Mouse (Mus musculus) heart, embryonic 14.5 days (tissue): ENCODE measurements around the gene Dbn1. TPM values are rescaled to one million over a fixed set of nuclear protein-coding genes. Genes with fewer than 3 reads are reported as not detected.

Experiments
- ATAC-seq: fragments of 200-750 bp; cut with Nextera tagmentation; 2 replicates; pipeline ENCODE4 v1.8.0; 2017; ENCODE audit warnings: low read depth, moderate TSS enrichment; ENCODE audit not compliant: insufficient number of reproducible peaks, insufficient read depth, low FRiP score
- H3K27ac ChIP-seq, 2 experiments: fragments of 200-500 bp in 1 of 2; fragments of 300-500 bp in 1 of 2; sonication (generic) in 1 of 2; replicated peaks in 1 of 2; 2 replicates each; pipeline ENCODE4 v1.5.1; 2012 to 2014; ENCODE audit warnings: low read depth in 2 of 2, low read length in 2 of 2, control low read depth in 1 of 2, mild to moderate bottlenecking in 1 of 2, mixed read lengths in 1 of 2; ENCODE audit not compliant: control insufficient read depth in 1 of 2, insufficient read depth in 1 of 2
- H3K27me3 ChIP-seq: fragments of 300-500 bp; sonication (generic); 2 replicates; pipeline ENCODE4 v1.6.1; 2014; ENCODE audit warnings: mild to moderate bottlenecking, low read length, control low read depth; ENCODE audit not compliant: control insufficient read depth, insufficient read depth
- H3K36me3 ChIP-seq: fragments of 300-500 bp; sonication (generic); 2 replicates; pipeline ENCODE4 v1.6.1; 2014; ENCODE audit warnings: mild to moderate bottlenecking, control low read depth, low read length, mixed read lengths; ENCODE audit not compliant: control insufficient read depth, insufficient read depth
- H3K4me1 ChIP-seq, 2 experiments: fragments of 200-500 bp in 1 of 2; fragments of 300-500 bp in 1 of 2; sonication (generic) in 1 of 2; 2 replicates each; pipeline ENCODE4 v1.6.1; 2012 to 2014; ENCODE audit warnings: low read length in 2 of 2, control low read depth in 1 of 2, mixed read lengths in 1 of 2; ENCODE audit not compliant: control insufficient read depth in 2 of 2, insufficient read depth in 2 of 2
- H3K4me2 ChIP-seq: fragments of 300-500 bp; sonication (generic); 2 replicates; pipeline ENCODE4 v1.6.1; 2014; ENCODE audit warnings: mild to moderate bottlenecking, low read length
- H3K4me3 ChIP-seq, 2 experiments: fragments of 200-500 bp in 1 of 2; fragments of 300-500 bp in 1 of 2; sonication (generic) in 1 of 2; 2 replicates each; pipeline ENCODE4 v1.5.1; 2012 to 2014; ENCODE audit warnings: low read length in 2 of 2, mild to moderate bottlenecking in 2 of 2, control low read depth in 1 of 2, low read depth in 1 of 2, moderate library complexity in 1 of 2; ENCODE audit not compliant: control insufficient read depth in 1 of 2, insufficient read depth in 1 of 2
- H3K9ac ChIP-seq: fragments of 300-500 bp; sonication (generic); 2 replicates; pipeline ENCODE4 v1.6.1; 2014; ENCODE audit warnings: mild to moderate bottlenecking, low read length
- H3K9me3 ChIP-seq: fragments of 300-500 bp; sonication (generic); 2 replicates; pipeline ENCODE4 v1.6.1; 2016; ENCODE audit warnings: low read length, control low read depth; ENCODE audit not compliant: control insufficient read depth
- WGBS: fragments of 180-500 bp; shearing (Covaris S2); extraction: QIAGEN DNeasy Blood & Tissue Kit; methylation state at CpG from one replicate; pipeline ENCODE4 v1.1.7; 2014; 5-methylcytosine and 5-hydroxymethylcytosine counted together
- polyA plus RNA-seq: library from polyadenylated mRNA; unstranded; fragments of >200 nt; fragmentation: Nextera tagmentation; extraction: Ambion mirVana; gene quantifications from 2 replicates; pipeline ENCODE4 v1.2.1, GENCODE M21; 2014

Gene Dbn1
- polyA plus RNA-seq, 1 experiment from 2014 or later, result 51.8 TPM

GRCm38 (mm10) chr13:55451785-55452549, 35.9 kb downstream of the Dbn1 start:
- ATAC-seq, result no peak
- peaks cover 74% of the 10 kb centered on the region for H3K36me3 ChIP-seq
- WGBS, result 93% methylated on average over 16 of the region's 16 CpGs

DNA sequence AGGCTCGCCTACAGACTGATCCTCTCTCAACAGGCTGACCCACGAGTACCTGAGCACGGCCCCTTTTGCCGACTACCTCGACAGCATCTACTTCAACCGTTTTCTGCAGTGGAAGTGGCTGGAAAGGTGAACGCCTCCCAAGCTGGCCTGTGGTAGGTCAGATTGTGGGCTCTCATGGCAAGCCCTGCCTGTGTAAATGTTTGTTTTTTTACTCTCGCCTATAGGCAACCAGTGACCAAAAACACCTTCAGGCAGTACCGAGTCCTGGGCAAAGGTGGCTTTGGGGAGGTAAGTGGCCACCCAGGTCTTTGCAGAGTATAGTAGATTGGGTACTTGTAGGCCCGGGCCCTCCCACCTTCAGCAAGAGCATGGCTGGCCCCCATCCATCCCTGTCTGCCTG, 36.6 kb downstream of the Dbn1 start:
- Histone ChIP-seq H3K4me2 (no peak overlapping the region), H3K4me1 (peaks cover 4 to 17% of the 10 kb centered on the region in 2 experiments), H3K27ac (no peak overlapping the region), H3K4me3 (no peak overlapping the region), H3K9me3 (no peaks in the 10 kb centered on the region), H3K36me3 (peaks cover 67% of the 10 kb centered on the region), H3K27me3 (no peaks in the 10 kb centered on the region), H3K9ac (no peak overlapping the region)
- no peak for ATAC-seq
- WGBS, result 91% methylated on average over 10 of the region's 10 CpGs

More at GRCm38 (mm10) chr13:55451785-55452549, 35.9 kb downstream of the Dbn1 start:
- Histone ChIP-seq H3K9ac (no peak overlapping the region), H3K9me3 (no peaks in the 10 kb centered on the region), H3K27ac (no peak overlapping the region), H3K4me2 (no peak overlapping the region), H3K27me3 (no peaks in the 10 kb centered on the region), H3K4me3 (no peak overlapping the region), H3K4me1 (peaks cover 0 to 11% of the 10 kb centered on the region in 2 experiments; a peak in 2 of 4 replicates)

- no peak; the same call in 1 of the 2 replicates for ATAC-seq
- peaks cover 60% of the 10 kb centered on the region for H3K36me3 ChIP-seq
- H3K27me3 ChIP-seq, result no peaks in the 10 kb centered on the region
- no peak overlapping the region for H3K4me2 ChIP-seq
- H3K9ac ChIP-seq, result no peak overlapping the region
- no peaks in the 10 kb centered on the region for H3K9me3 ChIP-seq
- H3K4me1 ChIP-seq, result peaks cover 4 to 23% of the 10 kb centered on the region in 2 experiments
- 72% methylated on average over 11 of the region's 11 CpGs for WGBS
- H3K27ac ChIP-seq, result 0 out of 4 replicates have a peak overlapping the region, but pooled peaks of 1 of the 2 experiments have one; percentile 14
- no peak overlapping the region for H3K4me3 ChIP-seq
Measured at GRCm38 (mm10) chr13:55450511-55450980, 37.4 kb downstream of the Dbn1 start.

- H3K4me2 ChIP-seq, result no peak overlapping the region
- H3K4me1 ChIP-seq, result peaks cover 4 to 23% of the 10 kb centered on the region in 2 experiments
- ATAC-seq, result no peak
- peak overlapping the region; percentile 25; the same call in 1 of the 2 replicates for H3K9ac ChIP-seq
- no peak overlapping the region for H3K4me3 ChIP-seq
- H3K27ac ChIP-seq, result no peak overlapping the region
- no peaks in the 10 kb centered on the region for H3K27me3 ChIP-seq
- 89% methylated on average over 17 of the region's 17 CpGs for WGBS
- H3K9me3 ChIP-seq, result no peaks in the 10 kb centered on the region
- H3K36me3 ChIP-seq, result peaks cover 53% of the 10 kb centered on the region
Measured at GRCm38 (mm10) chr13:55449679-55450441, 38.1 kb downstream of the Dbn1 start.

DNA sequence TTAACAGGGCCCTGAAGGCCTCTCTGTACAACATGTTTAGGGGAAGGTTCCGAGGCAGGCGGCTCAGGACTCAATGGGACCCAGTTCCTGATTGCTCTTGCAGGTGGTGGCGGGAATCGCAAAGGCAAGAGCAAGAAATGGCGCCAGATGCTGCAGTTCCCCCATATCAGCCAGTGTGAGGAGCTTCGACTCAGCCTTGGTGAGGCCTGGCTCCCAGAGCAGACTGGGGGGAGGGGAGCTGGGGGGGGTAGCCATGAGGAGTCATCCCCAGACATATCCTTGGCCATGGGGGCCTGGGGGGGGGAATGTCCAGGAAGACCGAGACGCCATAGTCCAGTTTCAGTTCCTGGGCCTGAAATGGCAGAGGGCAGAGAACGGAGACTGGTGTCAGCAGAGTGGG, 38.7 kb downstream of the Dbn1 start:
- WGBS, result 92% methylated on average over 9 of the region's 9 CpGs
- Histone ChIP-seq H3K4me2 (no peak overlapping the region), H3K9me3 (no peaks in the 10 kb centered on the region), H3K4me1 (peaks cover 4 to 24% of the 10 kb centered on the region in 2 experiments), H3K27me3 (no peaks in the 10 kb centered on the region), H3K4me3 (no peak overlapping the region), H3K9ac (no peak overlapping the region), H3K27ac (no peak overlapping the region), H3K36me3 (peaks cover 47% of the 10 kb centered on the region)
- no peak for ATAC-seq

DNA sequence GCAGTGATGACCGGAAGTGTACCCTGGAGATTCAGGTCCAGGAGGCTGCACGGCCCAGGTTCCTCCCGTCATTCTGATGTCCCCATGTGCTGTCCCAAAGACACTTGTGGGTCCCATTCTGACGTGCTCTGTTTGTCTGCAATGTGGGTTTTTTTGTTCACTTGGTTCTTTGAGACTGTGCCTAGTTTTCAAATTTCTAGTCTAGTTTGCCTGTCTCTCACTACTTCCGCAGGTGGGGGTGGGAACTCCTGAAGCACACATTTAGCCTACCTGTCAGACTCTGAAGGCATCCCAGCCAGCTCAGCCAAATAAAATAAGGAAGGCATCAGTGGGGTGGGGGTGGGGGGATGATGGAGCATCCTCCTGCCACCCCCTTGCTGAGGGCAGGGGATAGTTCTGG, 39.8 kb downstream of the Dbn1 start:
- Histone ChIP-seq H3K27ac (no peak overlapping the region), H3K4me3 (no peak overlapping the region), H3K4me1 (peaks cover 4 to 28% of the 10 kb centered on the region in 2 experiments), H3K4me2 (no peak overlapping the region), H3K27me3 (no peaks in the 10 kb centered on the region), H3K9me3 (no peaks in the 10 kb centered on the region), H3K9ac (no peak overlapping the region), H3K36me3 (peaks cover 36% of the 10 kb centered on the region)
- WGBS, result 90% methylated on average over 5 of the region's 5 CpGs
- no peak for ATAC-seq

DNA sequence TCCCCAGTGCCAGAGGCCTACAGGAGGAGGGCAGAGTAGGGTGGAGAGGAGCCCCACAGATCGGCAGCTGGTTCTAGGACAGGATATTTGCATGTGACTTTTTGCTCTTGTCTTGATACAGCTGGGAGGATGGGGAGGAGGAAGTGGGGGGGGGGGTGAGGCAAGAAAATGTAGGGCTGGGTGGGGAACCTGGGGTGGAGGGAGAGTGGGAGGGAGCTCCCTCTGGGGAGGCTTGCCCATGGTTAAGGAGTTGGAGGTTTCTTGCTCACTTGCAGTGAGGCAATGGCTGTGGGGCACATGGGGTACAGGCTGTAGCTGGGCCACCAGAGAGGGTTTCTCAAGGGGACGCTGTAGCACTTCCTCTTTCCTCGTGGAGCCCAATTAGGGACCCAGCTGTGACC, 40.4 kb downstream of the Dbn1 start:
- no peak overlapping the region for H3K4me3 ChIP-seq
- H3K36me3 ChIP-seq, result peaks cover 30% of the 10 kb centered on the region
- no peaks in the 10 kb centered on the region for H3K27me3 ChIP-seq
- no peaks in the 10 kb centered on the region for H3K9me3 ChIP-seq
- peaks cover 4 to 28% of the 10 kb centered on the region in 2 experiments for H3K4me1 ChIP-seq
- ATAC-seq, result no peak
- H3K4me2 ChIP-seq, result no peak overlapping the region
- 46% methylated on average over 3 of the region's 3 CpGs for WGBS
- H3K9ac ChIP-seq, result no peak overlapping the region
- no peak overlapping the region for H3K27ac ChIP-seq
